Mouse (Mus musculus) kidney, adult 2 months (tissue): Measurements from ENCODE around the gene Lrrn2.

Experiments
- CTCF ChIP-seq: fragments of 200-500 bp; conservative IDR thresholded peaks from 2 replicates; pipeline ENCODE4 v1.5.1; 2011; ENCODE audit warnings: low read depth, mild to moderate bottlenecking, control low read depth, low read length, moderate library complexity, mixed read lengths; ENCODE audit not compliant: insufficient read depth, insufficient read length
- POLR2A ChIP-seq: fragments of 200-500 bp; IDR thresholded peaks from one replicate; pipeline ENCODE4 v1.6.1; 2011; ENCODE audit warnings: low read depth, low read length, control low read depth

DNA sequence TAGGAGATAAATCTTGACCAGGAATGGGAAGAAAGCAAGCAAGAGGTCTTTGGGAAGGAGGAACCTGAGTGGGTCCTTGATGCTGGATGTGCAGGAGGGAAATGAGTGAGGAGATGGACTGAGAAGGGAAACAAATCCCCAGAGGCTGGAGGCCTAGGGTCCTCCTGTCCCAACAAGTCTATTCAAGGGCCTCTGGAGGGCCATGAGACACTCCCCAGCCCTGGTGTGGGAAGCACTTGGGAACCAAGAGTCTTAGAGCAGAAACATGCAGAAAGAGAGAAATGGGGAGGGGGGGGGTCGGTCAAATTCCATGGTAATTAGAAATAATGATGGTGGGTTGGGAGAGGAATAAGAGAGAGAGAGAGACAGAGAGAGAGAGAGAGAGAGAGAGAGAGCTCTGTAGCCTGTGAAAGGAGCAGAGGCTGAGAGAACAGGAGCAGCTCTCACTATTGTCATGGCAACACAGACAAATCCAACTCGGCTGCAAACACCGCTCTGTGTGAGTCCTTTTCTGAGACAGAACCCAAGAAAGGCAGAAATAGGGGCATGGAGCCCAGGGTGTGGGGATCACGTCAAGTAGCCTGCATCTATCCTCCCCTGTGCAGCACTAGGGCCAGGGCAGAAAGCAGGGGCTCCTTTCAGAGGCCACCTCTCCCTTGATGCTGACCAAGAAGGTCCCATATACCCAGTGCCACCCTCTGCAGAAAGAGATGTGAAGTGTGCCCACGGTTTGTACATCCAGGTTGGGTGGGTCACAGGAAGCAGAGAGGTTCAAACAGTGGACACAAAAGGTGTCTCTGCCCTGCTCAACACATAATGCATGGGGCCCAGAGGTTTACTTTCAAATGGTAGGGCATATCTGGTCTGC lies 21.3 kb upstream of the Lrrn2 start:
- TF ChIP-seq CTCF (no peak), POLR2A (no peak)
